Mouse (Mus musculus): ENCODE measurements around the gene Foxm1.

DNA sequence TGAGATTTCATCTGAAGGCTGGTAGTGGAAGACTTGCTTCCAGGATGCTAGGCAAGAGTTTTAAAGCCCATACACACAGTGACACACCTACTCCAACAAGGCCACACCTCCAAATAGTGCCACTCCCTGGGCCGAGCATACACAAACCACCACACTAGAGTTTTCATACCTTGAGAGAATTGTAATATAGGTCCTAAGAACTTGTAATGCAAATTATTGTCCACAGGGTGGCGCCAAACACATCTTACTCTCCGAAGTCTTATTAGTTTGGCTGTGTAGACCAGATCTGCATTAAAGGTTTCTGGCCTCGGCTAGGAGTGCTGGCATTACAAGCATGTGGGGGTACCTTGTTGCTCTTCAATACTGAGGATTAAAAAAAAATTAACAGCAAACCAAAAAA lies 44.5 kb upstream of the Foxm1 start:
- TF ChIP-seq CTCF (IDR thresholded peaks at IDR 0.05; ENCODE audit: low read depth), result peak; percentile 80
- no peak for TF ChIP-seq EP300 (IDR thresholded peaks at IDR 0.05; ENCODE audit: low read depth)

Data from liver, postnatal 0 days (tissue).